Mouse (Mus musculus): ENCODE results near the gene Atl2. TPM values are rescaled to one million over a fixed set of nuclear protein-coding genes. Genes with fewer than 3 reads are reported as not detected.
A peak's percentile ranks its signal among the peaks of the same experiment; 100 is the strongest.

The Atl2 gene
- total and polyA plus RNA-seq, 3 experiments = 18.0 to 43.3 (median 37.1) TPM

DNA sequence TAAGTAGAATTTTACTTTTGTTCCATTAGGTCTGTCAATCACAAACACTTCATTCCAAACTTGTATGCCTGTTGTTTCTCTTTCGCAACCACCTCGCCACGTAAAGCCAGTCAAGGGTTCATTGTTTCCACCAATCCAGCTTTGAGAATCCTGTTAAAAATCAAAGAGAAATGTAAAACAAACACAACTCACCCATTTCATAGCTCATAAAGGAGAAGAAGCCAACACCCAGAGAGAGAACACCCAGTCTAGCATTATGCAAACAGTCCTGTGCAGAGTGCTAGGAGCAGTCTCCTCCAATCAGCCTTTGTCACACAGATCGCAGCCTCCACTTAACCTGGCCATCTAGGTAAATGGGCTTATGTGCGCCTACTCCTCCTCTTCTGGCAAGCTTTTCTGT is 30.9 kb downstream of the Atl2 start:
- no peaks in the 10 kb centered on the region for H3K27me3 ChIP-seq (replicated peaks)
- in situ Hi-C loops (cut with MboI; ENCODE audit: low pct_ligation_motif_present, low pct_unique_long_range_greater_than_20kb, low sequenced_read_pairs) (no loop called here), dilution Hi-C loops (cut with MboI; ENCODE audit: extremely low pct_ligation_motif_present, extremely low pct_unique_long_range_greater_than_20kb, low sequenced_read_pairs) (no loop called here)
- no peak overlapping the region for H3K9ac ChIP-seq (ENCODE audit: insufficient read depth, low read depth)
- H3K4me1 ChIP-seq (ENCODE audit: control insufficient read depth in 1 of 2, insufficient read depth in 2 of 2) = peaks cover 0 to 7% of the 10 kb centered on the region in 2 experiments; a peak in 1 of 4 replicates
- H3K79me2 ChIP-seq (replicated peaks; ENCODE audit: control insufficient read depth, extremely low read depth, insufficient read depth, poor library complexity, severe bottlenecking) = peaks cover 9% of the 10 kb centered on the region
- no peak overlapping the region for H3K4me3 ChIP-seq (replicated peaks in 1 of 3; ENCODE audit: low read depth in 2 of 3, low read length in 2 of 3, poor library complexity in 1 of 3)
- TF ChIP-seq TBP (conservative IDR thresholded peaks at IDR 0.05; ENCODE audit: low read depth, low read length) = no peak
- TF ChIP-seq SMC3 (IDR thresholded peaks at IDR 0.05; ENCODE audit: low read depth, low read length) = no peak
- TF ChIP-seq ZNF384 (IDR thresholded peaks at IDR 0.05; ENCODE audit: low read depth, low read length) = no peak
- no peak for TF ChIP-seq ELF1 (IDR thresholded peaks at IDR 0.05; ENCODE audit: low read depth, low read length)
- no peak for TF ChIP-seq CHD1 (IDR thresholded peaks at IDR 0.05; ENCODE audit: low read depth, low read length)
- no peak for TF ChIP-seq POLR2A (IDR thresholded peaks at IDR 0.05; ENCODE audit: low read depth, low read length)
- TF ChIP-seq MAZ (IDR thresholded peaks at IDR 0.05; ENCODE audit: low read depth, low read length) = no peak
- no peak for DNase-seq (ENCODE audit: extremely low read depth)
- no peak overlapping the region for H3K27ac ChIP-seq (ENCODE audit: insufficient read depth, low read depth)
- no peaks in the 10 kb centered on the region for H3K9me3 ChIP-seq (replicated peaks; ENCODE audit: low read length)
- no peak overlapping the region for H3K4me2 ChIP-seq (ENCODE audit: insufficient read depth, low read depth, poor library complexity, severe bottlenecking)
- peaks cover 37 to 70% of the 10 kb centered on the region in 2 experiments for H3K36me3 ChIP-seq (replicated peaks in 1 of 2; ENCODE audit: control insufficient read depth in 1 of 2, insufficient read depth in 1 of 2, low read length in 1 of 2)

DNA sequence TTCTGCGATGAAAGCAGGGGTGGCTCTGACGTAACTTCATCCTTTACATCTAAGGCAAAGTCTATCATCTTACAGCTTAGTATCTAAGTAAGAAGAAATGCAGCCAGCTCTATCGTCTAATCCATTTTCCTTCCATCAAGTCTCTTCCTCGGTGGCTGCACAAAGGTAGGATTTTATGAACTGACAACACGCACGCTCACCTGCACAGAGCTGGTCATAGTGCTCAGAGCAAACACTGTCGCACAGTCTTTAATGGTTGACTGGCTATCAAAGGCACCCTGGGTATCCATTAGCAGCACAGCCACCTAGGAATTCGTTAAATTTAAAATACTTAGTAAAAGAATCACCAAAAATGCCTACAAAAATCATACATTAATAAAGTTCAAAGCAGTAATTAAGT is 31.4 kb downstream of the Atl2 start:
- in situ Hi-C loops (cut with MboI; ENCODE audit: low pct_ligation_motif_present, low pct_unique_long_range_greater_than_20kb, low sequenced_read_pairs) (no loop called here), dilution Hi-C loops (cut with MboI; ENCODE audit: extremely low pct_ligation_motif_present, extremely low pct_unique_long_range_greater_than_20kb, low sequenced_read_pairs) (no loop called here)
- no peaks in the 10 kb centered on the region for H3K27me3 ChIP-seq (replicated peaks)
- TF ChIP-seq BHLHE40 (IDR thresholded peaks at IDR 0.05; ENCODE audit: low read depth, low read length) = no peak
- no peak for TF ChIP-seq ZKSCAN1 (IDR thresholded peaks at IDR 0.05; ENCODE audit: borderline replicate concordance, low read depth, low read length)
- TF ChIP-seq RAD21 (IDR thresholded peaks at IDR 0.05; ENCODE audit: low read depth, low read length) = no peak
- no peak for TF ChIP-seq ELF1 (IDR thresholded peaks at IDR 0.05; ENCODE audit: low read depth, low read length)
- TF ChIP-seq ZNF384 (IDR thresholded peaks at IDR 0.05; ENCODE audit: low read depth, low read length) = no peak
- no peak for TF ChIP-seq MAZ (IDR thresholded peaks at IDR 0.05; ENCODE audit: low read depth, low read length)
- TF ChIP-seq CTCF (conservative IDR thresholded peaks at IDR 0.05 in 1 of 2, IDR thresholded peaks at IDR 0.05 in 1 of 2; ENCODE audit: low read depth in 2 of 2, low read length in 2 of 2) = no peak
- no peak for TF ChIP-seq UBTF (IDR thresholded peaks at IDR 0.05; ENCODE audit: low read depth, low read length)
- TF ChIP-seq ZC3H11A (IDR thresholded peaks at IDR 0.05; ENCODE audit: low read depth, low read length) = no peak
- TF ChIP-seq SIN3A (IDR thresholded peaks at IDR 0.05; ENCODE audit: low read length) = no peak
- H3K79me2 ChIP-seq (replicated peaks; ENCODE audit: control insufficient read depth, extremely low read depth, insufficient read depth, poor library complexity, severe bottlenecking) = peaks cover 9% of the 10 kb centered on the region
- no peak overlapping the region for H3K4me2 ChIP-seq (ENCODE audit: insufficient read depth, low read depth, poor library complexity, severe bottlenecking)
- H3K36me3 ChIP-seq (replicated peaks in 1 of 2; ENCODE audit: control insufficient read depth in 1 of 2, insufficient read depth in 1 of 2, low read length in 1 of 2) = peaks cover 41 to 70% of the 10 kb centered on the region in 2 experiments
- no peaks in the 10 kb centered on the region for H3K9me3 ChIP-seq (replicated peaks; ENCODE audit: low read length)
- no peak overlapping the region for H3K4me3 ChIP-seq (replicated peaks in 1 of 3; ENCODE audit: low read depth in 2 of 3, low read length in 2 of 3, poor library complexity in 1 of 3)
- H3K27ac ChIP-seq (ENCODE audit: insufficient read depth, low read depth) = no peak overlapping the region
- peaks cover 0 to 4% of the 10 kb centered on the region in 2 experiments; a peak in 1 of 4 replicates for H3K4me1 ChIP-seq (ENCODE audit: control insufficient read depth in 1 of 2, insufficient read depth in 2 of 2)
- no peak for DNase-seq (ENCODE audit: extremely low read depth)
- no peak overlapping the region for H3K9ac ChIP-seq (ENCODE audit: insufficient read depth, low read depth)

DNA sequence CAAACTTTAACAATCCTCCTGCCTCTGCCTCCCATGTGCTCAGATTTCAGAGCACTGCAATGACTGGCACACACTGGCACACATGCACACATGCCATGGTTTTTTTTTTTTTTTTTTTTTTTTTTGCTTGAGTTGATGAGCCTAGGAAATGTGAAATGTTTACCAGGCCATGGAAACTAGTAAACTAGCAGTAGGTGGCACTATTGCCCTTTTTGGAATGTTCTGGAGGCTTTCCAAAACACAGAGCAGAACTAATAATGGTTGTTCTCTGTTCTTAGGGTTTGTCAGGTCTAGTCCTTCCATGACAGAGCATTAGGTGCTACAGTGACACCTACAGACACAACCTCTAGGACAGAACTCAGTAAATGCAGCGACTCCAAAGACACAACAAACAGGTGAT is 33.9 kb downstream of the Atl2 start:
- Histone ChIP-seq H3K27me3 (replicated peaks) (no peaks in the 10 kb centered on the region), H3K4me1 (ENCODE audit: control insufficient read depth in 1 of 2, insufficient read depth in 2 of 2) (no peaks in the 10 kb centered on the region), H3K36me3 (replicated peaks in 1 of 2; ENCODE audit: control insufficient read depth in 1 of 2, insufficient read depth in 1 of 2, low read length in 1 of 2) (peaks cover 50 to 86% of the 10 kb centered on the region in 2 experiments), H3K79me2 (replicated peaks; ENCODE audit: control insufficient read depth, extremely low read depth, insufficient read depth, poor library complexity, severe bottlenecking) (peaks cover 1% of the 10 kb centered on the region), H3K9ac (ENCODE audit: insufficient read depth, low read depth) (no peak overlapping the region), H3K27ac (ENCODE audit: insufficient read depth, low read depth) (no peak overlapping the region), H3K4me3 (replicated peaks in 1 of 3; ENCODE audit: low read depth in 2 of 3, low read length in 2 of 3, poor library complexity in 1 of 3) (no peak overlapping the region), H3K9me3 (replicated peaks; ENCODE audit: low read length) (no peaks in the 10 kb centered on the region), H3K4me2 (ENCODE audit: insufficient read depth, low read depth, poor library complexity, severe bottlenecking) (no peak overlapping the region)
- TF ChIP-seq HCFC1 (IDR thresholded peaks at IDR 0.05; ENCODE audit: low read depth, low read length) (no peak), SMC3 (IDR thresholded peaks at IDR 0.05; ENCODE audit: low read depth, low read length) (peak; percentile 63), ZNF384 (IDR thresholded peaks at IDR 0.05; ENCODE audit: low read depth, low read length) (peak; percentile 81), RAD21 (IDR thresholded peaks at IDR 0.05; ENCODE audit: low read depth, low read length) (peak; percentile 63), CTCF (conservative IDR thresholded peaks at IDR 0.05 in 1 of 2, IDR thresholded peaks at IDR 0.05 in 1 of 2; ENCODE audit: low read depth in 2 of 2, low read length in 2 of 2) (peak in 1 of 2 experiments; percentile 67; a peak in 2 of 4 replicates)
- dilution Hi-C loops (cut with MboI; ENCODE audit: extremely low pct_ligation_motif_present, extremely low pct_unique_long_range_greater_than_20kb, low sequenced_read_pairs) (no loop called here), in situ Hi-C loops (cut with MboI; ENCODE audit: low pct_ligation_motif_present, low pct_unique_long_range_greater_than_20kb, low sequenced_read_pairs) (no loop called here)
- peak; percentile 23 for DNase-seq (ENCODE audit: extremely low read depth)

Data from CH12.LX (cell line).